Mouse (Mus musculus): Measurements from ENCODE around the gene Efcab10. TPM values are rescaled to one million over a fixed set of nuclear protein-coding genes. Genes with fewer than 3 reads are reported as not detected.

Efcab10 gene
- polyA plus RNA-seq, 1 experiment = not detected

DNA sequence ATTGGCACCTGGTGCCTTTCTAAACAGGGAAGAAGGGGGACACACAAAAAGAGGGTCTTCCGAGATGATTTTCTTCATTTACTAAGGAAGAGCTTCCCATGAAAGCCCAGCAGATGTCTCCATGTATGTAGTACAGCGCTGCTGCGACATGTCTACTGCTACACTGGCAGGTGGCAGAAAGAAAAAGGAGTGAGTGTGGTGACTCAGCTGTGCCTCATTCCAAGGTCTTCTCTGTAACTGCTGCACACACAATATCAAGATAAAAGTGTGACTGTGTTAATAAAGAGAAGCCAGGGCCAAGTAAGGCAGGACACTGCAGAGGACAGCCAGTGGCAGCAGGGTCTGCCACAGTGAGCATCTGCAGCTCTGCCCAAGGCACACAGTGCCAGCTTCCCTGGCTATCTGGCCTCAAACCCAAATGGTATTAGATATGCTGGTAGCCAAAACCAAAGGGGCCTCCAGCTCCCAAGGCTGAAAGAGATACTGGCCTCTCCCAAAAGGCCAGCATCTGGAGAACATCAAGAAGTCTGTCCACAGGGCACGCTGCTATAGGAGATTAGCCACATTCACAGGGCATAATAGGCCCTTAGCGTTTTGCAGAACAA, 34.7 kb upstream of the Efcab10 start:
- Histone ChIP-seq H3K27ac (ENCODE audit: insufficient read depth, low read depth, low read length) (no peak overlapping the region), H3K36me3 (ENCODE audit: control insufficient read depth, insufficient read depth, low read length) (peaks cover 44% of the 10 kb centered on the region), H3K4me3 (ENCODE audit: low read depth, low read length) (no peak overlapping the region), H3K27me3 (ENCODE audit: control insufficient read depth, insufficient read depth, low read length) (no peaks in the 10 kb centered on the region), H3K4me1 (ENCODE audit: control insufficient read depth, insufficient read depth, insufficient read length, low read length) (no peaks in the 10 kb centered on the region)
- no peak for TF ChIP-seq CTCF (IDR thresholded peaks at IDR 0.05; ENCODE audit: extremely low read depth, insufficient read length, insufficient replicate concordance, low read depth, low read length)
- WGBS = 87% methylated on average over 5 of the region's 5 CpGs

DNA sequence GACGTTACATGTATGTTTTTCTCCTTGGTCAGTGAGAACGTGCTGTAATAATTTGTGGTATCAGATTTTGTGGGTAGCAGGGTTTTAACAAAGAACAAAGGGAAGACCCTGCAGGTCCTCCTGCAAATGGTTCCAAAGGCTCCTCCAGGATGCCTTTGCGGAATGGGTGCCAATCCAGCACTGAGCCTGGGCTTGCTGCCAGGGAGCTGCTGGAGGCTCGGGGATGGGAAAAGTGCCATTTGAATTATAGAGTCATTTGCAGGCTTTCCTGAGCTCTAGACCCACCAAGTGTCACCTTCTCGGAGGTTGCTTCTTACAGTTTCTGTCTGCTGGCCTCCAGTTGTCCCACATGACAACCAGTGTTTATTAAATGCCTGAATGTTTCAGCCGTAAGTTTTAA, 33.9 kb upstream of the Efcab10 start:
- WGBS = 57% methylated on average over 6 of the region's 6 CpGs

DNA sequence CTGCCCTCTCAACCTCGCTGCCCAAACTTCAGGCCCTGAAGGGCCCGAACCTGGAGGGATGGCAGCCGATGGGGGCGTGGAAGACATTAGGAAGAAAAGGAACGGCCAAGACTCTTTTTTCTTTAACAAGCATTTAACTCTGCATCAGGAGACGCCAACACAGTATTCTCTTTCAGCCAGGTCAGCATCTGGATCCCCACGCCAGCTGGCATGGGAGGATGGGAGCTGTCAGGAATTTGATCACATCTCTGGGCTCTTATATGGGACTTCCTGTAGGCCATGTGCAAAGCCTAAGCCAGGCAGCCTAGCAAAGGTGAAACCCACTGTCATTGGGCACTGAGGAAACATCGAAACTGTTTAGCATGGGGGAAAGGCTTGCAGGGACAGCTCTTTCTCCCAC, 30.1 kb upstream of the Efcab10 start:
- no peaks in the 10 kb centered on the region for H3K27me3 ChIP-seq (ENCODE audit: control insufficient read depth, insufficient read depth, low read length)
- H3K36me3 ChIP-seq (ENCODE audit: control insufficient read depth, insufficient read depth, low read length) = peaks cover 43% of the 10 kb centered on the region
- no peaks in the 10 kb centered on the region for H3K4me1 ChIP-seq (ENCODE audit: control insufficient read depth, insufficient read depth, insufficient read length, low read length)
- WGBS = 95% methylated on average over 8 of the region's 8 CpGs
- no peak overlapping the region for H3K4me3 ChIP-seq (ENCODE audit: low read depth, low read length)
- H3K27ac ChIP-seq (ENCODE audit: insufficient read depth, low read depth, low read length) = no peak overlapping the region
- TF ChIP-seq CTCF (IDR thresholded peaks at IDR 0.05; ENCODE audit: extremely low read depth, insufficient read length, insufficient replicate concordance, low read depth, low read length) = no peak
- no peak for TF ChIP-seq POLR2A (IDR thresholded peaks at IDR 0.05; ENCODE audit: low read depth, low read length)

More for the DNA sequence above, 33.9 kb upstream of the Efcab10 start:
- no peaks in the 10 kb centered on the region for H3K27me3 ChIP-seq (ENCODE audit: control insufficient read depth, insufficient read depth, low read length)
- H3K4me1 ChIP-seq (ENCODE audit: control insufficient read depth, insufficient read depth, insufficient read length, low read length) = no peaks in the 10 kb centered on the region
- no peak overlapping the region for H3K27ac ChIP-seq (ENCODE audit: insufficient read depth, low read depth, low read length)
- no peak overlapping the region for H3K4me3 ChIP-seq (ENCODE audit: low read depth, low read length)
- H3K36me3 ChIP-seq (ENCODE audit: control insufficient read depth, insufficient read depth, low read length) = peaks cover 43% of the 10 kb centered on the region
- TF ChIP-seq CTCF (IDR thresholded peaks at IDR 0.05; ENCODE audit: extremely low read depth, insufficient read length, insufficient replicate concordance, low read depth, low read length) = no peak
- no peak for TF ChIP-seq POLR2A (IDR thresholded peaks at IDR 0.05; ENCODE audit: low read depth, low read length)

DNA sequence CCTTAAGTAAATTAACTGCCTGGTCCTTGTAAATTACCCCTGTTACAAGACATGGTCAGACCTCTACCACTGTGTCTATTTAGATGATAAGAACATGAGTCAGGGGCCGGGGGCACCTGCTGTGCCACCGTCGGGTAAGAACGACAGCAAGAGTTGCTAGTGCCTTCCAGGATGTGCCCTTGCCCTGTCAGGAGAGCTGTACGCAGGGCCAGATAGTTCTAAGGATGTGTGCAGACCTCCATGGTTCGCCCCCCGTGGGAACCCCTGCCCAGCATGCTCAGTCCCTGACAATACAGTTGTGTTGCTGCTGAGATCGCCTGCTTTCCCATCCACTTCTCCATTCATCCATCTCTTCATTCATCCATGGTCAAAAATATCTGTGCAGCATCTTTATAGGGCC, 29.5 kb upstream of the Efcab10 start:
- H3K4me1 ChIP-seq (ENCODE audit: control insufficient read depth, insufficient read depth, insufficient read length, low read length) = no peaks in the 10 kb centered on the region
- H3K4me3 ChIP-seq (ENCODE audit: low read depth, low read length) = no peak overlapping the region

DNA sequence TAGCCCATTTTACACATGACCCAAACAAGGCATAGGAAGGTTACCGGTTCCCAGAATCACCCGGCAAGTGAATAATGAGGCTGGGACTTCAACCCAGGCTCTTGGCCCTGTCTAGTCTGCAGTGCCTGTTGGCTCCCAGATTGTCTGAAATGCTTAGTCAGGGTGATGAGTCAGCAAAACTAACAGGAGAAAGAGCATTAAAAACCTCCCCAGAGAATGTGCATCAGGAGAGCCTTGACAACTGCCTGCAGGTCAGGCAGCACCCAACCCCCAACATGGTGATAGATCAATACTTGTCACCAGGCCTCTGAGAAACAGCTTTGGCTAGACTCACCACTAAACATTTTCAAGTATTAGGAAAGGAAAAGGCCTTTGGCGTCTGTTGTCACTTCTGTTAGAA, 25.1 kb upstream of the Efcab10 start:
- no peaks in the 10 kb centered on the region for H3K27me3 ChIP-seq (ENCODE audit: control insufficient read depth, insufficient read depth, low read length)
- TF ChIP-seq POLR2A (IDR thresholded peaks at IDR 0.05; ENCODE audit: low read depth, low read length) (no peak), CTCF (IDR thresholded peaks at IDR 0.05; ENCODE audit: extremely low read depth, insufficient read length, insufficient replicate concordance, low read depth, low read length) (no peak)
- WGBS = 93% methylated on average over 3 of the region's 3 CpGs
- H3K36me3 ChIP-seq (ENCODE audit: control insufficient read depth, insufficient read depth, low read length) = peaks cover 19% of the 10 kb centered on the region
- no peaks in the 10 kb centered on the region for H3K4me1 ChIP-seq (ENCODE audit: control insufficient read depth, insufficient read depth, insufficient read length, low read length)
- H3K4me3 ChIP-seq (ENCODE audit: low read depth, low read length) = no peak overlapping the region
- no peak overlapping the region for H3K27ac ChIP-seq (ENCODE audit: insufficient read depth, low read depth, low read length)

More for the DNA sequence above, 29.5 kb upstream of the Efcab10 start:
- no peak for TF ChIP-seq CTCF (IDR thresholded peaks at IDR 0.05; ENCODE audit: extremely low read depth, insufficient read length, insufficient replicate concordance, low read depth, low read length)
- Histone ChIP-seq H3K27me3 (ENCODE audit: control insufficient read depth, insufficient read depth, low read length) (no peaks in the 10 kb centered on the region), H3K27ac (ENCODE audit: insufficient read depth, low read depth, low read length) (no peak overlapping the region), H3K36me3 (ENCODE audit: control insufficient read depth, insufficient read depth, low read length) (peaks cover 37% of the 10 kb centered on the region)
- WGBS = 95% methylated on average over 8 of the region's 8 CpGs

DNA sequence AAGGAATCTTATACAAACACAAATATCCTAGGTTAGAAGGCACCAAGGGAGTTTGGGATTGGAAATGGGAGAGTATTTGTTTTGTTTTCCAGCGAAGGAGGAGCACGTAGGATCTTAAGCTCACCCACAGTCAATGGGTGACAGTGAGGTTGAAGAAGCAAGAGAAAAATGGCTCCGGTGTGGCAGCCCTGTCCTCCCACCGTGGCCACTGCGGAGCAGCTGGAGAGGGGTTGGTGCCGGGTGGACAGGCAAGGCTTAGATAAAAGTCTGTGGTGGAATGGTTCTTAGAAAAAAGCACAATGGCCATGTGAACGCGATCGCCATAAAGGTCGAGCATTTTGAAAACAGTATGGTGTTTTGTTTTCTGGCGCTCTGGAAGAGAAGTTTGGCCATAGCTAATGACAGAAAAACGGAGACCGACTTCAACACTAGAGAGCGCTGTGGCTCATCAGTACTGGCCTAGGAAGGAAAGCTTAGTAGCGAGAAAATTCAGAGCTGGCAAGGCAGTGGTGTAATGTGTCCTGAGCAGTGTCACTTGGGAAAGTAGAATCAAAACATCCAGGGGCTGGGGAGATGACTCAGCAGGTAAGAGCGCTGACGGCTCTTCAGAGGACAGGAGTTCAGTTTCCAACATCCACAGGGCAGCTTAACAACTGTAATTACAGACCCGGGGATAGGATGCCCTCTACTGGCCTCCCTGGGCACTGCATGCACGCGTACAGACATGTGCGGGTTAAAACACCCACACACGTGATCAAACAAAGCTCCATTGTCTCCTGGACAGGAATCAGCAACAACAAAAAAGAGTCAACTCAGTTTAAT, 14.8 kb upstream of the Efcab10 start:
- Histone ChIP-seq H3K27ac (ENCODE audit: insufficient read depth, low read depth, low read length) (no peak overlapping the region), H3K4me1 (ENCODE audit: control insufficient read depth, insufficient read depth, insufficient read length, low read length) (no peaks in the 10 kb centered on the region), H3K27me3 (ENCODE audit: control insufficient read depth, insufficient read depth, low read length) (no peaks in the 10 kb centered on the region), H3K36me3 (ENCODE audit: control insufficient read depth, insufficient read depth, low read length) (peaks cover 2% of the 10 kb centered on the region), H3K4me3 (ENCODE audit: low read depth, low read length) (peak overlapping the region; percentile 32; the same call in 1 of the 2 replicates)
- TF ChIP-seq POLR2A (IDR thresholded peaks at IDR 0.05; ENCODE audit: low read depth, low read length) (no peak), CTCF (IDR thresholded peaks at IDR 0.05; ENCODE audit: extremely low read depth, insufficient read length, insufficient replicate concordance, low read depth, low read length) (peak; percentile 96; the same call in 1 of the 2 replicates)
- WGBS = 20% methylated on average over 22 of the region's 22 CpGs

DNA sequence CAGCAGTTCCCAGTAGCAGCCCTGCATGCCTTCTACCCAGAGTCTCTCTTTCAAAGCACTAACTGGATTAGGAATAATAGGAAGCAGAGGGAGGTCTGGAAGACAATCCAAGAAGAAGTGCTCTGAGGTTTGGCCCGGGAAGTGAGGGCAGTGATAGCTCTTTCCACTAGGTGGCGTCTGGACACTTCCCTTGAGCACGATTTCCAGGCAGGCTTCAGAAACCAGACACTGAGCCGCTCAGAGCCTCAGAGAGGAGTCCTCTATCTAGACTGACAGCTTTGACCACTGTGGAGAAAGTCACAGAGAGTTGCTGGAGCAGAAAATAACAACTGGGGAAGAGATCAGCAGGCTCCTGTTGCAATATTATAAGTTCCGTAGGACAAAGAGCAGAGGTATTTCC, 5.8 kb upstream of the Efcab10 start:
- H3K4me3 ChIP-seq (ENCODE audit: low read depth, low read length) = no peak overlapping the region
- H3K27ac ChIP-seq (ENCODE audit: insufficient read depth, low read depth, low read length) = no peak overlapping the region
- H3K27me3 ChIP-seq (ENCODE audit: control insufficient read depth, insufficient read depth, low read length) = no peaks in the 10 kb centered on the region
- H3K4me1 ChIP-seq (ENCODE audit: control insufficient read depth, insufficient read depth, insufficient read length, low read length) = no peaks in the 10 kb centered on the region
- no peak for TF ChIP-seq POLR2A (IDR thresholded peaks at IDR 0.05; ENCODE audit: low read depth, low read length)
- peak; percentile 75; the same call in 1 of the 2 replicates for TF ChIP-seq CTCF (IDR thresholded peaks at IDR 0.05; ENCODE audit: extremely low read depth, insufficient read length, insufficient replicate concordance, low read depth, low read length)
- H3K36me3 ChIP-seq (ENCODE audit: control insufficient read depth, insufficient read depth, low read length) = no peaks in the 10 kb centered on the region
- 13% methylated on average over 5 of the region's 5 CpGs for WGBS

All from small intestine, adult 2 months (tissue).